Mouse (Mus musculus): ENCODE results near the gene Btbd7.

Btbd7 gene

DNA sequence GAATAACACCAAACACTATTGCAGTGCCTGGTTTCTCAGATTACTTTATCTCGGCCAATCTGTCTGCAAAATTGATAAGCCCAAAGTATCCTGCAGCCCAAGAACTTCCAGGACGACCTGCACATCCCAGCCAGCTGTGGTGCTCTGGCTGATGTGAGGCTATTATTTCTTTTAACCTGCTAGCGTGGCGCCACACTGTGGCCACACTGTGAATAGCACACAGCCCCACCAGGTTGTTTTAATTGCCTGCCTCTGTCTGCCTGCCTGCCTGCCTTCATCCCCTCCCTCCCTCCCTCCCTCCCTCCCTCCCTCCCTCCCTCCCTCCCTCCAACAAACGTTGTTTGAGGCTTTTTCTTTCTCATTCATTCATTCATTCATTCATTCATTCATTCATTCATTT, 144.9 kb downstream of the Btbd7 start:
- no peak for DNase-seq (ENCODE audit: low read depth, low spot score)

DNA sequence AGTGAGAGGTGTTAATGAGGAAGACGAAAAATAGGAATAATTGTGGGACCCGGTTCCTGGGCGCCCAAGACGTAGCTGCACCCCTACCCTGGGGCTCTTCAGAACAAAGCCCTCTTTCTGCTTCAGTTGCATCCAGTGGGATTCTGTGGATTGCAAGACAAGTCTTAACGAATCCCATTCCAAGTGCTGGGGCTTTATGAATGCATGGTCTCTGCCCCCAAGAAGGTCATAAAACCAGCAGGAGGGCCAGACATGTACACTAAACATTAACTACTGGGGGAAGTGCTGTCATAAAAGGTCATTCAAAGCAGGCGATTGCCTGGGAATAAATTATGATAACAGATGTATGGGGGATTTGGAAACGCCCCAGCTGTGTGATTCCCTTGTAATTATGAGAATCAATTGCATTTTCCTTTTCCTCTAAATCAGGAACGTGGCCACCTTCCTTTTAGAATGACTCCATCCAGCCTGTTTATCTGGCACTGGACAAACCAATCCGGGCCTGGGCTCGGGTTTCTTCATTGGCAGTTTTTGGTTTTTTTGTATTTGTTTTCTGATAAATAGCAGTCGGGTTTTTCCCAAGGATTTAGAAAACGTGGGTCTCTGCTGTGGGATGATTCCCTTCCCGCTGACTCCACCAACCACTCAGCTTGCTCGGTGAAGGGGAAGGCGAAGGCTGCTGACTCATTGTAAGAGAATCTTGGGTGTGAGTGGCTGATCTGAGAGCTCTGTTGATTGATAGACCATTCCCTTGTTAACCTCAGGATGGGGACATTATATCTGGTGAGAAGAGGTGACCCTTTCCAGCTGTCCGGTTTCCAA, 147.3 kb downstream of the Btbd7 start:
- no peak for DNase-seq (ENCODE audit: low read depth, low spot score)
